Mouse (Mus musculus) lung, postnatal 10 days (tissue): Measurements from ENCODE around the gene Hexim1.
A peak's percentile ranks its signal among the peaks of the same experiment; 100 is the strongest.

Experiments used
- DNase-seq: peaks from one replicate; pipeline ENCODE4 v3.0.0; 2021

Hexim1 gene

DNA sequence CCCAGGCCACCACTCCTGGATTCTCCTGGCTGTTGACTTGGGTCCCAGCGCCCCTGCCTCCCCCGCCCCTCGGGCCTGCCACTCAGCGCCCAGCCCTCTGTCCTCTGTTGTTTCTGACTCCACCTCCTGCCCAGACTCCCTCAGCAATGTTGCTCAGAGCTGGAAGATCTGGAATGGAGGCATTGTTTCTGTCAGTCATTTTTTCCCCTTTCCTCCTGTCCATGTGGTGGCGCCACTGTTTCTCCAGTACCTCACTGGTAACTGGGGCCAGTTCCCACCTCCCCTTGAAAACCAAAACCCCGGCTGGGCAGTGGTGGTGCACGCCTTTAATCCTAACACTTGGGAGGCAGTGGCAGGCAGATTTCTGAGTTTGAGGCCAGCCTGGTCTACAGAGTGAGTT is 45.4 kb downstream of the Hexim1 start:
- DNase-seq, result no peak

DNA sequence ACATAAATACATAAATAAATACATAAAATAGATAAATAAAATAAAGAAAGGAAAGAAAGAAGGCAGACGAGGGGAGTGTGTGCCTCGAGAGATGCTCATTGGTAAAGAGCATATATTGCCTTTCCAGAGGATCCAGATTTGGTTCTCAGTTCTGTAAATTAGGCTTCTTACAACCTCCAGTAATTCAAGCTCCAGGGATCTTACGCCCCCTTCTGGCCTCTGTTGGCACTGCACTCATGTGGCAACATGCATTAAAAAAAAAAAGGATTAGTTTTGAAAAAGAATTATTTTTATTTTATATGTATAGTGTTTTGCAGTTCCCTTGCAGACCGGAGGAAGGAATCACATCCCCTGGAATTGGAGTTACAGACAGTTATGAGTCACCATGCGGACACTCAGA is 46.1 kb downstream of the Hexim1 start:
- DNase-seq, result peak; percentile 49

- DNase-seq, result peak; percentile 60
These were observed 48.4 kb downstream of the Hexim1 start for GRCm38 (mm10) chr11:103164391-103164790.

- peak; percentile 82 for DNase-seq
These were observed 52.8 kb downstream of the Hexim1 start for GRCm38 (mm10) chr11:103168690-103169390.
